ENCODE assay signal across 8 mouse cellular contexts in the genomic region with DNA sequence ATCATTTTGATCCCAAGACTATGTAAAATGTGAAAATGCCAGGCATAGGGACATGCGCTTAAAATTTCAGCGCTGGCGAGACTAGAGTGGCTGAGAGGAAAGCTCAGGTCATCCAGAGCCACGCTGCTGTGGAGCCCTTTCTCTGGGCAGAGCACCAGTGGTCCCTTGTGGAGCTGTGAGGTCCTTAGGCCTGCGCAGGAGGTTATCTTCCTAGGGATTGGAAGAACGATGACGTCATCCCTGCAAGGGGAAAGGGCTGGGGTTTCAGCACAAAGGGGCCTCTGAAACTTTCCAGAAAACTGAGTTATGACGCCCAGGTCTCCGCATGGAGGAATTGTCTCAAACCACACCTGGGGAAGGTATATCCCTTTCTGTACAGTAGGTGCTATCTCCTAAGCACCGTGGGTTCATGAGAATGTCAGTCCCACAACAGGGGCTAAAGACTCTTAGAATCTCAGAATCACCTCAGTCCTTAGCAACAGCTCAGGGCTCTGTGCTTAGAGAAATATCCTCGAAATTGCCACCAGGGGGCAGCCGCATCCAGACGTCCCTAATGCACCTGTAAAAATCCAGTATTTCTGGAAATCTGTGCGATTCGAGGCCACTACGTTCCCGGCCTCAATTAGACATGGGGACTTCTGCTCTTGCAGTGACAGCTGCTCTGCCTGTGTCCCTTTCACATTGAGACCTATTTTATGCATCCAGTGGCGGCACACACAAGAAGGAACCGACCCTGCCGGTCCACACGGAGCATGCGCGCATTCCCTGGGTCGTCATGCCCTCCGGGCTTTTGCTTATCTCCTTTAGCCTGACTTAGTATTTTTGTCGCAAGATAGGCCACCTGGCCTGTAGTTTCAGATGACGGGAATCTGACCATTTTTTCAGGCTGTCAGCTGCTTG. TPM values are rescaled to one million over a fixed set of nuclear protein-coding genes. Genes with fewer than 3 reads are reported as not detected.
DNase-seq lines count a peak whose midpoint lies in the region; ATAC-seq and TF ChIP-seq lines count a peak whose summit lies in the region.

No protein-coding gene starts in this region.

- H3K9me3 ChIP-seq in ES-E14 (ENCODE audit: control insufficient read depth, insufficient read depth, low read depth, low read length), result no peaks in the 10 kb centered on the region
- H3K9me3 ChIP-seq in forebrain, embryonic 10.5 days, result no peaks in the 10 kb centered on the region
- no peaks in the 10 kb centered on the region for H3K9me3 ChIP-seq in lung, embryonic 14.5 days (ENCODE audit: low read depth, low read length)

- peak overlapping the region; percentile 48 for H3K4me2 ChIP-seq in lung, embryonic 14.5 days

- peaks cover 0 to 7% of the 10 kb centered on the region in 2 experiments; a peak in 1 of 4 replicates for H3K4me1 ChIP-seq in ES-E14 (ENCODE audit: control insufficient read depth in 2 of 2, insufficient read depth in 2 of 2, low read length in 2 of 2, poor library complexity in 1 of 2)
- H3K4me1 ChIP-seq in forebrain, embryonic 10.5 days, result peaks cover 28% of the 10 kb centered on the region
- no peaks in the 10 kb centered on the region for H3K4me1 ChIP-seq in lung, embryonic 14.5 days (ENCODE audit: insufficient read depth)
- H3K4me1 ChIP-seq in olfactory bulb, adult 2 months (ENCODE audit: control insufficient read depth, insufficient read depth, low read length), result peaks cover 3% of the 10 kb centered on the region; the same call in 1 of the 2 replicates

- WGBS in forebrain, embryonic 10.5 days, result 34% methylated on average over 27 of the region's 27 CpGs
- WGBS in lung, embryonic 14.5 days, result 19% methylated on average over 27 of the region's 27 CpGs
- 25% methylated on average over 27 of the region's 27 CpGs for WGBS in olfactory bulb, adult 2 months

- intact Hi-C loops in heart, postnatal 14 days (cut with DNase I), result loop anchor here (2.0 to 5.0 kb wide), 2 partner anchors 118 to 136 kb away; no protein-coding TSS in a partner anchor

- H3K36me3 ChIP-seq in ES-E14 (ENCODE audit: control insufficient read depth, insufficient read depth, low read length, poor library complexity, severe bottlenecking), result no peaks in the 10 kb centered on the region
- no peaks in the 10 kb centered on the region for H3K36me3 ChIP-seq in forebrain, embryonic 10.5 days (replicated peaks)
- no peaks in the 10 kb centered on the region for H3K36me3 ChIP-seq in lung, embryonic 14.5 days (ENCODE audit: insufficient read depth)

- peak overlapping the region in 1 of 2 experiments; percentile 58; a peak in 2 of 4 replicates for H3K4me3 ChIP-seq in ES-E14 (ENCODE audit: insufficient read depth in 1 of 2, low read depth in 1 of 2, low read length in 2 of 2, poor library complexity in 1 of 2, severe bottlenecking in 1 of 2)
- peak overlapping the region; percentile 46 for H3K4me3 ChIP-seq in forebrain, embryonic 10.5 days
- H3K4me3 ChIP-seq in lung, embryonic 14.5 days (ENCODE audit: low read depth, low read length), result no peak overlapping the region
- H3K4me3 ChIP-seq in olfactory bulb, adult 2 months (ENCODE audit: insufficient read depth, low read depth, low read length), result peak overlapping the region; percentile 53

- H3K27me3 ChIP-seq in forebrain, embryonic 10.5 days (ENCODE audit: poor library complexity, severe bottlenecking), result peaks cover 11% of the 10 kb centered on the region
- H3K27me3 ChIP-seq in lung, embryonic 14.5 days (ENCODE audit: insufficient read depth, low read length), result peaks cover 4% of the 10 kb centered on the region; the same call in 1 of the 2 replicates

- no peak overlapping the region for H3K27ac ChIP-seq in ES-E14 (ENCODE audit: insufficient read depth, low read depth, low read length, poor library complexity, severe bottlenecking)
- H3K27ac ChIP-seq in forebrain, embryonic 10.5 days, result peak overlapping the region; percentile 62
- H3K27ac ChIP-seq in lung, embryonic 14.5 days (ENCODE audit: low read depth), result no peak overlapping the region
- no peak overlapping the region for H3K27ac ChIP-seq in olfactory bulb, adult 2 months (ENCODE audit: insufficient read depth, low read depth, low read length)

- H3K9ac ChIP-seq in ES-E14 (ENCODE audit: insufficient read depth, low read depth, low read length, poor library complexity, severe bottlenecking), result no peak overlapping the region
- H3K9ac ChIP-seq in lung, embryonic 14.5 days, result no peak overlapping the region

- ATAC-seq in lung, embryonic 14.5 days (ENCODE audit: insufficient read depth), result peak; percentile 76

- no peak for TF ChIP-seq POLR2A in olfactory bulb, adult 2 months (IDR thresholded peaks at IDR 0.05; ENCODE audit: insufficient read depth, low read depth, low read length)

- in situ Hi-C loops in ES-E14 (cut with MboI; ENCODE audit: low sequenced_read_pairs in 2 of 2, unreplicated experiment in 2 of 2), result no loop called here

- DNase-seq in ES-E14 (ENCODE audit: low read depth, low spot score), result peak; percentile 78
- peak; percentile 61 for DNase-seq in c-Kit-positive CD71-negative TER-119-negative erythroid progenitor cells, embryonic 14.5 days (ENCODE audit: low read depth)
- DNase-seq in forebrain, embryonic 10.5 days (ENCODE audit: extremely low spot score, low spot score), result peak; percentile 72
- peak; percentile 72 to 77 for DNase-seq in heart, postnatal 14 days
- DNase-seq in layer of hippocampus, adult 11-12 months (ENCODE audit: low spot score), result peak; percentile 72
- peak; percentile 92 for DNase-seq in lung, embryonic 14.5 days
- DNase-seq in thymus, postnatal 14 days, result peak; percentile 55

- TF ChIP-seq CTCF in lung, embryonic 14.5 days (IDR thresholded peaks at IDR 0.05; ENCODE audit: low read depth), result peak; percentile 84
- peak; percentile 73 for TF ChIP-seq CTCF in olfactory bulb, adult 2 months (IDR thresholded peaks at IDR 0.05; ENCODE audit: insufficient read depth, low read depth, low read length)

TF ChIP-seq in ES-E14, 5 proteins besides CTCF, POLR2A, EP300 and RAD21:
- TF ChIP-seq ZNF384 (IDR thresholded peaks at IDR 0.05; ENCODE audit: low read depth, low read length), result no peak
- peak; percentile 57; the same call in 1 of the 2 replicates for TF ChIP-seq ZC3H11A (IDR thresholded peaks at IDR 0.05; ENCODE audit: borderline replicate concordance, low read depth, low read length)

RNA-seq across cellular contexts. Expression of gene Kcne1, which starts 18.4 kb away (rescaled TPM):
- total RNA-seq in ES-E14 (2012; rRNA removed), result not detected in 2 replicates
- 0.12 and 0.41 TPM in 2 replicates for polyA plus RNA-seq in forebrain, embryonic 10.5 days (2016; fragmentation: Nextera tagmentation; extraction: Ambion mirVana)
- total RNA-seq in heart, postnatal 14 days (2021), result 100 to 1,000 TPM; 171 to 231 TPM
- 0.22 TPM in 1 of 2 replicates, not detected in the other for polyA plus RNA-seq in lung, embryonic 14.5 days (2014; fragmentation: Nextera tagmentation; extraction: Ambion mirVana)
- not detected in 2 replicates for polyA plus RNA-seq in olfactory bulb, adult 2 months (2012; ENCODE audit: insufficient read depth, insufficient read length, low replicate concordance, missing spikeins)

RNA-seq across cellular contexts. Expression of gene Fam243, which starts 19.6 kb away (rescaled TPM):
- total RNA-seq in ES-E14 (2012; rRNA removed), result not detected in 2 replicates
- polyA plus RNA-seq in forebrain, embryonic 10.5 days (2016; fragmentation: Nextera tagmentation; extraction: Ambion mirVana), result not detected in 2 replicates
- 1 to 10 TPM; 1.2 to 1.4 TPM for total RNA-seq in heart, postnatal 14 days (2021)
- polyA plus RNA-seq in lung, embryonic 14.5 days (2014; fragmentation: Nextera tagmentation; extraction: Ambion mirVana), result not detected in 2 replicates
- polyA plus RNA-seq in olfactory bulb, adult 2 months (2012; ENCODE audit: insufficient read depth, insufficient read length, low replicate concordance, missing spikeins), result not detected in 2 replicates

RNA-seq across cellular contexts. Expression of gene Smim11, which starts 39.8 kb away (rescaled TPM):
- total RNA-seq in ES-E14 (2012; rRNA removed), result 27.5 and 34.1 TPM in 2 replicates
- polyA plus RNA-seq in forebrain, embryonic 10.5 days (2016; fragmentation: Nextera tagmentation; extraction: Ambion mirVana), result 120 and 125 TPM in 2 replicates
- 10 to 100 TPM; 54.2 to 57.5 TPM for total RNA-seq in heart, postnatal 14 days (2021)
- 130 and 134 TPM in 2 replicates for polyA plus RNA-seq in lung, embryonic 14.5 days (2014; fragmentation: Nextera tagmentation; extraction: Ambion mirVana)
- not detected in 2 replicates for polyA plus RNA-seq in olfactory bulb, adult 2 months (2012; ENCODE audit: insufficient read depth, insufficient read length, low replicate concordance, missing spikeins)

RNA-seq across cellular contexts. Expression of gene Kcne2, which starts 48.7 kb away (rescaled TPM):
- not detected in 2 replicates for total RNA-seq in ES-E14 (2012; rRNA removed)
- polyA plus RNA-seq in forebrain, embryonic 10.5 days (2016; fragmentation: Nextera tagmentation; extraction: Ambion mirVana), result 0.16 and 0.18 TPM in 2 replicates
- not detected for total RNA-seq in heart, postnatal 14 days (2021)
- 0.21 and 0.26 TPM in 2 replicates for polyA plus RNA-seq in lung, embryonic 14.5 days (2014; fragmentation: Nextera tagmentation; extraction: Ambion mirVana)
- polyA plus RNA-seq in olfactory bulb, adult 2 months (2012; ENCODE audit: insufficient read depth, insufficient read length, low replicate concordance, missing spikeins), result not detected in 2 replicates
